Mouse (Mus musculus) brown adipose tissue, adult 24 weeks (tissue): ENCODE measurements around the gene Cacna2d3. TPM values are rescaled to one million over a fixed set of nuclear protein-coding genes. Genes with fewer than 3 reads are reported as not detected.

ENCODE experiments used
- H3K27ac ChIP-seq: fragments of 200-500 bp; replicated peaks from 2 replicates; pipeline ENCODE4 v1.5.1; 2012; ENCODE audit warnings: low read depth, mild to moderate bottlenecking, low read length
- H3K4me1 ChIP-seq: fragments of 200-500 bp; 2 replicates; pipeline ENCODE4 v1.6.1; 2012; ENCODE audit warnings: low read length, mixed read lengths; ENCODE audit not compliant: control insufficient read depth, insufficient read depth, insufficient read length
- H3K4me3 ChIP-seq: fragments of 200-500 bp; 2 replicates; pipeline ENCODE4 v1.5.1; 2012; ENCODE audit warnings: low read depth, mild to moderate bottlenecking, low read length, moderate library complexity; ENCODE audit not compliant: insufficient read depth
- polyA plus RNA-seq: library from polyadenylated mRNA; stranded (reverse); fragments of >200 nt; gene quantifications from 2 replicates; pipeline ENCODE4 v1.2.4, GENCODE M21; 2012; ENCODE audit not compliant: missing spikeins, insufficient read depth, insufficient read length

The Cacna2d3 gene
- polyA plus RNA-seq, 1 experiment: not detected

GRCm38 (mm10) chr14:29334216-29334615 lies 387.4 kb downstream of the Cacna2d3 start:
- Histone ChIP-seq H3K4me1 (no peaks in the 10 kb centered on the region), H3K4me3 (no peak overlapping the region), H3K27ac (no peak overlapping the region)

- H3K4me1 ChIP-seq: no peaks in the 10 kb centered on the region
- no peak overlapping the region for H3K27ac ChIP-seq
- no peak overlapping the region for H3K4me3 ChIP-seq
Measured at GRCm38 (mm10) chr14:29324430-29324782, 397.3 kb downstream of the Cacna2d3 start.

GRCm38 (mm10) chr14:29323718-29324429 lies 397.8 kb downstream of the Cacna2d3 start:
- no peak overlapping the region for H3K27ac ChIP-seq
- no peak overlapping the region for H3K4me3 ChIP-seq
- no peaks in the 10 kb centered on the region for H3K4me1 ChIP-seq

DNA sequence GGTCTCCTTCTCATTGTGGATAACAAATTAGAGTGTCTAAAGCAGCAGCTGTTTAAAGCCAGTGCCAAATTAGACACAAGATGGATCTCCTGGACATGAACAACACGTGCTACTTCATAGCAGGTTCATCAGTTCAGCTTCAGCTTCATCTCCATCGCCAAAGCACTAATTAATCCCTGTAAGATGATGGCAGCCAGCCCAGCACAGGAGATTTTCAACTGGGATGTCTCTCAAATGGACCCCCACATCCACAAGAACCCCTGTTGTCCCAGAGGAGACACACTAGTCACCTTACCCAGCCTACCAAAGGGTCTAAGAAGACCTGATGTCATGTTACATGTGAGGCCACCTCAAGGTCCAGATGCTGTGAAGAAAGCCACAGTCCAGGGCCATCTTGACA lies 408.2 kb downstream of the Cacna2d3 start:
- Histone ChIP-seq H3K4me1 (no peaks in the 10 kb centered on the region), H3K4me3 (no peak overlapping the region), H3K27ac (no peak overlapping the region)

- Histone ChIP-seq H3K4me1 (no peaks in the 10 kb centered on the region), H3K27ac (no peak overlapping the region), H3K4me3 (no peak overlapping the region)
Measured at GRCm38 (mm10) chr14:29305623-29306022, 416.0 kb downstream of the Cacna2d3 start.

- no peak overlapping the region for H3K4me3 ChIP-seq
- no peaks in the 10 kb centered on the region for H3K4me1 ChIP-seq
- no peak overlapping the region for H3K27ac ChIP-seq
Measured at GRCm38 (mm10) chr14:29296185-29296754, 425.4 kb downstream of the Cacna2d3 start.

GRCm38 (mm10) chr14:29278901-29279300 lies 442.8 kb downstream of the Cacna2d3 start:
- H3K27ac ChIP-seq: no peak overlapping the region
- H3K4me1 ChIP-seq: no peaks in the 10 kb centered on the region
- no peak overlapping the region for H3K4me3 ChIP-seq

DNA sequence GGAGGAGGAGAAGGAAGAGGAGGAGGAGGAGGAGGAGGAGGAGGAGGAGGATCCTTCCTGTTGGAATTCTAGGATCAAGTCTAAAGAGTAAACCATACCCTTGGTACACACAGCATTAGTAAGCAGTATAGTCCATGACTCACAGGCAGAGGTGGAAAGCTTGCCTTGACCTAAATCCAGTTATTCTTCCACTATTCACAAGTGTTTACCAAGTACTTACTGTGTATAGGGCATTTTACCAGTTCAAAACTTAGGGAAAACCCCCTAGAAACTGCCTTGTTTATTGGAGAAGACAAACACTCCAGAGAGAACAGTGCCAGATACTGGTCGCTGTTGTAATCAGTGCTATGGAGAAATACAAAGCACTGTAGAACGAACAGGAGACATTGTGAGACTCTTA lies 443.3 kb downstream of the Cacna2d3 start:
- H3K4me1 ChIP-seq: no peaks in the 10 kb centered on the region
- no peak overlapping the region for H3K27ac ChIP-seq
- no peak overlapping the region for H3K4me3 ChIP-seq

GRCm38 (mm10) chr14:29277701-29278100 lies 444.0 kb downstream of the Cacna2d3 start:
- Histone ChIP-seq H3K4me3 (no peak overlapping the region), H3K27ac (no peak overlapping the region), H3K4me1 (no peaks in the 10 kb centered on the region)

DNA sequence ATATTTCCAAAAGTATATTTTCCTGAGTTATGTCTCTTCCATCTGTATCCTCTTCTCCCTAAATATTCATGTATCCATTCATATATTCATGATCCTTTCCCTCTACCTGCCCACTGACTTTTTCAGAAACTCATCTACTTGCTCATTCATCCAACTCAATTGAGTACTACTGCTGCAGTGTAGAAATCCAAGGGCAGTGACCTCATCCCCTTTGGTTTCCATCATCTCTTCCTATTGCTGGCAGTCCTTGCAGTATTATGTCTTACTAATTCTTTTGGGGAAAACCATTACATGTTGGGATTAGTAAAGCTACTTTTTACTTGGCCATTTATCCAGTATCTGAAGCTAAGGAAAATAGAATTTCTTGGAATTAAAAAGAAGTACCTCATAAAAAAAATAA lies 447.8 kb downstream of the Cacna2d3 start:
- H3K27ac ChIP-seq: no peak overlapping the region
- H3K4me3 ChIP-seq: no peak overlapping the region
- peaks cover 3% of the 10 kb centered on the region; the same call in 1 of the 2 replicates for H3K4me1 ChIP-seq

- no peak overlapping the region for H3K27ac ChIP-seq
- no peak overlapping the region for H3K4me3 ChIP-seq
- H3K4me1 ChIP-seq: peaks cover 3% of the 10 kb centered on the region; the same call in 1 of the 2 replicates
Measured at GRCm38 (mm10) chr14:29270541-29270940, 451.1 kb downstream of the Cacna2d3 start.

DNA sequence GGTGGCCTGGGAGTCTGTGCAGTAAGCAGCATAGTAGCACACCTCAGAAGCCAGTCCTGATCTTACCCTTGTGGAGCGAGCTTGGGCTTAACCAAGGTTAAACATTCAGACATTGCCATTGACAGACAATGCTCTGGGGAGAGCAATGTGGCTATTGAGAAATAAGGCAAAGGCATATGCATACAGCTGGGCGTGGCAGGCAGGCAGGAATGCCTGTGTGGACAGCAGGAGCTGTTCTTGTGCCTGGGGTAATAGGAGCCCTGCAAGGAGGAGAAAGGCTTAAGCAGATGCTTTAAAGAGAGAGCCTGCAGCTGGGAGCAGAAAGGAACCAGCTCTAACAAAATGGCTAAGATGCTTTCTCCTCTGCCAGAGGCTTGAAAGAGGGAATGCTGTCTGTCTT lies 451.8 kb downstream of the Cacna2d3 start:
- Histone ChIP-seq H3K4me3 (no peak overlapping the region), H3K4me1 (peaks cover 3% of the 10 kb centered on the region; the same call in 1 of the 2 replicates), H3K27ac (0 out of 2 replicates have a peak overlapping the region, but pooled peaks have one; percentile 12)

GRCm38 (mm10) chr14:29268609-29269008 lies 453.1 kb downstream of the Cacna2d3 start:
- Histone ChIP-seq H3K4me3 (no peak overlapping the region), H3K27ac (no peak overlapping the region), H3K4me1 (peaks cover 3% of the 10 kb centered on the region; the same call in 1 of the 2 replicates)

GRCm38 (mm10) chr14:29267233-29267874 lies 454.3 kb downstream of the Cacna2d3 start:
- H3K4me3 ChIP-seq: no peak overlapping the region

GRCm38 (mm10) chr14:29260621-29261020 lies 461.0 kb downstream of the Cacna2d3 start:
- Histone ChIP-seq H3K4me3 (no peak overlapping the region), H3K27ac (no peak overlapping the region), H3K4me1 (no peaks in the 10 kb centered on the region)

More at GRCm38 (mm10) chr14:29267233-29267874, 454.3 kb downstream of the Cacna2d3 start:
- Histone ChIP-seq H3K4me1 (peaks cover 3% of the 10 kb centered on the region; the same call in 1 of the 2 replicates), H3K27ac (no peak overlapping the region)
